Mouse (Mus musculus) MEL-GATA-1-ER (cell line): ENCODE data around the gene Pde8b.

ENCODE experiments used
- DNase-seq: peaks from one replicate; pipeline ENCODE4 v3.0.0-alpha.2; 2012; ENCODE audit warnings: low read depth; ENCODE audit errors: extremely low read depth

Gene Pde8b

GRCm38 (mm10) chr13:95249511-95250456 lies at the start of gene Pde8b:
Gene Pde8b (minus strand): TSS chr13:95250336.
- DNase-seq: no peak

- no peak for DNase-seq
Observed at GRCm38 (mm10) chr13:95291983-95292382, 41.8 kb upstream of the Pde8b start.

- DNase-seq: no peak
Observed at GRCm38 (mm10) chr13:95288027-95288426, 37.9 kb upstream of the Pde8b start.

- DNase-seq: no peak
Observed at GRCm38 (mm10) chr13:95286989-95287388, 36.9 kb upstream of the Pde8b start.

- no peak for DNase-seq
Observed at GRCm38 (mm10) chr13:95281740-95282673, 31.9 kb upstream of the Pde8b start.

- no peak for DNase-seq
Observed at GRCm38 (mm10) chr13:95278426-95279025, 28.4 kb upstream of the Pde8b start.

- no peak for DNase-seq
Observed at GRCm38 (mm10) chr13:95264691-95265090, 14.6 kb upstream of the Pde8b start.

GRCm38 (mm10) chr13:95260886-95261789 lies 11.0 kb upstream of the Pde8b start:
- no peak for DNase-seq

- DNase-seq: no peak
Observed at GRCm38 (mm10) chr13:95260391-95260790, 10.3 kb upstream of the Pde8b start.

GRCm38 (mm10) chr13:95257083-95257482 lies 6.9 kb upstream of the Pde8b start:
- DNase-seq: no peak

GRCm38 (mm10) chr13:95255083-95255482 lies 4.9 kb upstream of the Pde8b start:
- DNase-seq: no peak

GRCm38 (mm10) chr13:95243026-95243425 lies 7.1 kb downstream of the Pde8b start:
- no peak for DNase-seq

- DNase-seq: no peak
Observed at GRCm38 (mm10) chr13:95237488-95237887, 12.6 kb downstream of the Pde8b start.

GRCm38 (mm10) chr13:95235261-95235660 lies 14.9 kb downstream of the Pde8b start:
- no peak for DNase-seq

- DNase-seq: no peak
Observed at GRCm38 (mm10) chr13:95231366-95232138, 18.6 kb downstream of the Pde8b start.

GRCm38 (mm10) chr13:95230326-95230725 lies 19.8 kb downstream of the Pde8b start:
- no peak for DNase-seq

GRCm38 (mm10) chr13:95224491-95224890 lies 25.6 kb downstream of the Pde8b start:
- DNase-seq: no peak

- DNase-seq: no peak
Observed at GRCm38 (mm10) chr13:95223427-95223772, 26.7 kb downstream of the Pde8b start.

GRCm38 (mm10) chr13:95222569-95223426 lies 27.3 kb downstream of the Pde8b start:
- DNase-seq: no peak
